ENCODE assay signal across 10 mouse cellular contexts in the genomic region with DNA sequence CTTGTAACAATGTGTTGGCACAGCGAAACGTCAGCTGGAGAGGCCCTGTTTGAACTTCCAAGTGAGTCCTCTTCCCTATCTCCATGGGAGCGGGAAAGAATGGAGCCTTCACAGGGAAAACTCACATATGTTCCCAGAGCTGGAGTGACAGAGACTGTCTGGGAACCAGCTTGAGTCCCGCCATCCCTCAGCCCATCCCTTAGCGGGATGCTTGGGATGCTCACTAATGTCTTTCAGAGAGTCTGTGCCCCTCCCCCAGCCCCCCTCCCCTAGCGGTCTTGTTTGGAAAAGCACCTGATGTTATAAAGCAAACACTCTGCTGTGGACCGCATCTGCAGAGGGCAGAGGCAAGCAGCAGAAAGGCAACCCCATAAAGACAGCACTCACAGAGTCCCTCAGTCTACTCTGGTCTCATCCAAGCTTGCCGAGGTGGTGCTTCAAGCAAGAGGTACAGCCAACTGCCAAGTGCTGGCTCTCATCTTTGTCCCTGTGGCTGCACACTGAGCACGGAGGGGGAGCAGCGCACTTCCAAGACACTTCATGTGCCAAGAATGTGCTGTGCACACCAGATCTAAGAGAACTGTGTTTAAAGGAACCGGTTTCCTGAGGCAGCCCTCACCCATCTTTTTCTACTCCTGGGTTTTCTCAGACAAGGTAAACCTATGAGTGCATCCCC. TPM values are rescaled to one million over a fixed set of nuclear protein-coding genes. Genes with fewer than 3 reads are reported as not detected.
DNase-seq lines count a peak whose midpoint lies in the region; ATAC-seq lines count a peak whose summit lies in the region.
"Had no signal": no experiment of that assay in that cellular context is flagged by ENCODE, and none has a peak within 500 bp of the region (broad histone marks: within the 10 kb centered on the region; RNA-seq: fewer than 3 reads in every experiment).

No protein-coding gene starts in this region.

- WGBS in midbrain, embryonic 10.5 days, result 46% methylated on average over 11 of the region's 11 CpGs
- 42% methylated on average over 11 of the region's 11 CpGs for WGBS in midbrain, embryonic 11.5 days
- WGBS in limb, embryonic 15.5 days, result 48% methylated on average over 11 of the region's 11 CpGs

- H3K9ac ChIP-seq in midbrain, embryonic 11.5 days (ENCODE audit: low read length), result no peak overlapping the region
- no peak overlapping the region for H3K9ac ChIP-seq in limb, embryonic 15.5 days
- H3K9ac ChIP-seq: liver, embryonic 14.5 days had no signal

- H3K4me2 ChIP-seq in midbrain, embryonic 11.5 days, result no peak overlapping the region
- H3K4me2 ChIP-seq in limb, embryonic 15.5 days, result peak overlapping the region; percentile 0; the same call in 1 of the 2 replicates

- peak; percentile 7 for DNase-seq in cerebellum, adult 9-11 months
- peak; percentile 36 for DNase-seq in midbrain, embryonic 10.5 days (ENCODE audit: low spot score)
- no peak for DNase-seq in midbrain, embryonic 11.5 days (ENCODE audit: low spot score, missing footprints)
- DNase-seq in retina, postnatal 1 day, result peak; percentile 67
- DNase-seq in urinary bladder, postnatal 4 days (ENCODE audit: low spot score in 2 of 2), result no peak
- DNase-seq in spleen, postnatal 36 days (ENCODE audit: low spot score in 2 of 2), result no peak
- DNase-seq: kidney, adult 9 months had no signal

- no peaks in the 10 kb centered on the region for H3K36me3 ChIP-seq in midbrain, embryonic 10.5 days
- H3K36me3 ChIP-seq in midbrain, embryonic 11.5 days (ENCODE audit: control insufficient read depth, insufficient read depth, low read length), result no peaks in the 10 kb centered on the region
- no peaks in the 10 kb centered on the region for H3K36me3 ChIP-seq in limb, embryonic 15.5 days

- H3K4me1 ChIP-seq in midbrain, embryonic 10.5 days, result peaks cover 90% of the 10 kb centered on the region
- peaks cover 19% of the 10 kb centered on the region for H3K4me1 ChIP-seq in midbrain, embryonic 11.5 days (ENCODE audit: control insufficient read depth, insufficient read depth, low read length)
- peaks cover 59% of the 10 kb centered on the region for H3K4me1 ChIP-seq in limb, embryonic 15.5 days

- peak overlapping the region; percentile 19; the same call in 1 of the 2 replicates for H3K4me3 ChIP-seq in midbrain, embryonic 10.5 days
- no peak overlapping the region for H3K4me3 ChIP-seq in midbrain, embryonic 11.5 days (ENCODE audit: low read depth, low read length)
- H3K4me3 ChIP-seq in limb, embryonic 15.5 days, result no peak overlapping the region

- 0 out of 2 replicates have a peak overlapping the region, but pooled peaks have one; percentile 17 for H3K27ac ChIP-seq in midbrain, embryonic 10.5 days (replicated peaks)
- no peak overlapping the region for H3K27ac ChIP-seq in midbrain, embryonic 11.5 days (ENCODE audit: low read depth, low read length)
- no peak overlapping the region; the same call in 1 of the 2 replicates for H3K27ac ChIP-seq in limb, embryonic 15.5 days
- H3K27ac ChIP-seq: liver, embryonic 14.5 days had no signal

- H3K9me3 ChIP-seq in midbrain, embryonic 10.5 days (replicated peaks), result no peaks in the 10 kb centered on the region
- H3K9me3 ChIP-seq in midbrain, embryonic 11.5 days (ENCODE audit: control insufficient read depth, low read length), result no peaks in the 10 kb centered on the region
- H3K9me3 ChIP-seq in limb, embryonic 15.5 days, result no peaks in the 10 kb centered on the region

- no peak for ATAC-seq in cerebellum, adult (ENCODE audit: insufficient number of reproducible peaks, low FRiP score, low TSS enrichment)
- no peak for ATAC-seq in midbrain, embryonic 11.5 days (ENCODE audit: low FRiP score)
- ATAC-seq in limb, embryonic 15.5 days (ENCODE audit: insufficient number of reproducible peaks, low FRiP score, low TSS enrichment, low read depth), result no peak

- peaks cover 66% of the 10 kb centered on the region for H3K27me3 ChIP-seq in midbrain, embryonic 10.5 days (ENCODE audit: low read depth, poor library complexity, severe bottlenecking)
- H3K27me3 ChIP-seq in midbrain, embryonic 11.5 days (ENCODE audit: control insufficient read depth, insufficient read depth, low read length), result peaks cover 12% of the 10 kb centered on the region
- peaks cover 7% of the 10 kb centered on the region; the same call in 1 of the 2 replicates for H3K27me3 ChIP-seq in limb, embryonic 15.5 days

RNA-seq across cellular contexts. Expression of a gene that starts 3.0 kb away (rescaled TPM):
- polyA plus RNA-seq in midbrain, embryonic 10.5 days (2016; fragmentation: Nextera tagmentation; extraction: Ambion mirVana), result 9.0 and 10.8 TPM in 2 replicates
- 6.7 and 7.3 TPM in 2 replicates for polyA plus RNA-seq in midbrain, embryonic 11.5 days (2014; fragmentation: Nextera tagmentation; extraction: Ambion mirVana)
- 25.4 and 26.6 TPM in 2 replicates for polyA plus RNA-seq in limb, embryonic 15.5 days (2015; fragmentation: Nextera tagmentation; extraction: Ambion mirVana)

Comparison
In these comparisons a context has a peak if more than half of its experiments do, and no peak if none do; other contexts are left out.
1. DNase-seq: peak in cerebellum, adult 9-11 months (single experiment), midbrain, embryonic 10.5 days (single experiment) and retina, postnatal 1 day (single experiment); none in midbrain, embryonic 11.5 days (single experiment), urinary bladder, postnatal 4 days (0 of 2) and spleen, postnatal 36 days (0 of 2).